Mouse (Mus musculus): ENCODE measurements at regions not wholly inside any gene's neighbourhood (a gene's known extent, or its start where the extent isn't known, plus 50 kb on each side); places are given as distances from the start of the nearest gene placed in this dataset.

DNA sequence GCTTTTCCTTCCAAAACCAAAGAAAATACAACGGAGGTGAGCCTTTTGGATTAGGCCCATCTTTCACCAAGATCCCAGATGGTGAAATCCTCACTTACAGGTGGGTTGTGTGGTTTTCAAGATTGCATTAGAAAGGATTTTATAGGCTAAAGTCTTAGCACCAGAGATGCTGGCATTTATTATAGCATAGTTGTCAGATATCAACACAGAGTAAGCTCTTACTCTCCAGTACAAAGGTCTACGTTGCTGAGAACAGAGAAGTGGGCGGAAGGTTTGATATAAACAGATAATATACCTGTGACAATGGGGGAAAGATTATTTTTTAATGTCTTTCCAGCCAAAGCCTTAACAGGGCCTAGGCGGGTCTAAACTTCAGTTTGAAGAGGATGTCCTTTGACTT is 57.4 kb upstream of the Cyp1b1 start:
- no peaks in the 10 kb centered on the region for H3K27me3 ChIP-seq
- H3K9ac ChIP-seq: no peak overlapping the region
- H3K4me3 ChIP-seq: no peak overlapping the region
- peak overlapping the region; percentile 10; the same call in 1 of the 2 replicates for H3K4me2 ChIP-seq
- H3K4me1 ChIP-seq: peaks cover 6% of the 10 kb centered on the region
- no peak for ATAC-seq
- 61% methylated on average over 4 of the region's 4 CpGs for WGBS
- H3K36me3 ChIP-seq (ENCODE audit: poor library complexity, severe bottlenecking): no peaks in the 10 kb centered on the region
- no peak overlapping the region for H3K27ac ChIP-seq
- no peaks in the 10 kb centered on the region for H3K9me3 ChIP-seq (replicated peaks)

DNA sequence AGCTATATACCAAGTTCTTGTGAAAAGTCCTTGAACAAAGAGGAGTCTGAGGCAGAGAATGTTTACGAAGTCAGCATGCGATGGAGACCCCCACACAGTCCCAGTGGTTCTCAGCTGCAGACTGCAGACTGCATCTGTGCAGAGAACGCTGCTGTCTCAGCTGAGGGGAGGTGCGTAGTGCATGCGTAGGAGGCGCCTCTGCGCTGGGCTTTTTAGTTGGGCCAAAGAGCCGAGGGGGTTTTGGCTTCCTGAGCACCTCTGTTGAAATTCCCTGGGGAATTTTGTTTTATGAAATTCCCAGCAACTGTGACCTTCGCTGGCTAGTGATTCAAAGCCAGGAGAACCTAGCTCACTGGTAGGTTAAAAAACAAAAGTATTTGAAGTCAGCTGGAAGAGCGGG is 56.9 kb upstream of the Cyp1b1 start:
- no peak overlapping the region for H3K27ac ChIP-seq
- H3K9me3 ChIP-seq (replicated peaks): no peaks in the 10 kb centered on the region
- H3K4me3 ChIP-seq: no peak overlapping the region
- no peaks in the 10 kb centered on the region for H3K36me3 ChIP-seq (ENCODE audit: poor library complexity, severe bottlenecking)
- WGBS: 9% methylated on average over 10 of the region's 10 CpGs
- H3K27me3 ChIP-seq: no peaks in the 10 kb centered on the region
- no peak overlapping the region for H3K9ac ChIP-seq
- peaks cover 6% of the 10 kb centered on the region for H3K4me1 ChIP-seq
- ATAC-seq: peak; percentile 65; the same call in 1 of the 2 replicates
- peak overlapping the region; percentile 10; the same call in 1 of the 2 replicates for H3K4me2 ChIP-seq

DNA sequence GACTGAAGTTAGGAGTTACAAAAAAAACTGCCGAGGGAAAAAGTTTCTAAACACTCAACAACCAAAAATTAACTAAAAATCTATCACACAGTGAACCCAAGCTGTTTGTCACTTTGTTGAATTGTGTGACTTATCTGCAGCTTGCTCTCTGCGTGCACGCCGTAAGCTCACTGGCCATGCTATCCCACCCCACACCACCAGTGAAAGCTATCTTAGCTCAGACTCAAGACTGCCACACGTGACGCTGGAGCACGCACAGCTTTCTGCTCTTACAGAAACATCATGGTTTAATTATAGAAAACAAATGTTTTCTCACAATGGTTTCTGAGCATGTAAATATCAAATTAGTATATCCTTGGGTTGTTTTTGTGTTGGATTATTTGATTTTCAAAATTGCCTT is 56.0 kb upstream of the Cyp1b1 start:
- no peak for ATAC-seq
- H3K9ac ChIP-seq: no peak overlapping the region
- H3K4me3 ChIP-seq: no peak overlapping the region
- no peaks in the 10 kb centered on the region for H3K9me3 ChIP-seq (replicated peaks)
- WGBS: 79% methylated on average over 7 of the region's 7 CpGs
- no peaks in the 10 kb centered on the region for H3K27me3 ChIP-seq
- no peaks in the 10 kb centered on the region for H3K36me3 ChIP-seq (ENCODE audit: poor library complexity, severe bottlenecking)
- H3K4me2 ChIP-seq: no peak overlapping the region
- H3K27ac ChIP-seq: no peak overlapping the region
- H3K4me1 ChIP-seq: peaks cover 6% of the 10 kb centered on the region

DNA sequence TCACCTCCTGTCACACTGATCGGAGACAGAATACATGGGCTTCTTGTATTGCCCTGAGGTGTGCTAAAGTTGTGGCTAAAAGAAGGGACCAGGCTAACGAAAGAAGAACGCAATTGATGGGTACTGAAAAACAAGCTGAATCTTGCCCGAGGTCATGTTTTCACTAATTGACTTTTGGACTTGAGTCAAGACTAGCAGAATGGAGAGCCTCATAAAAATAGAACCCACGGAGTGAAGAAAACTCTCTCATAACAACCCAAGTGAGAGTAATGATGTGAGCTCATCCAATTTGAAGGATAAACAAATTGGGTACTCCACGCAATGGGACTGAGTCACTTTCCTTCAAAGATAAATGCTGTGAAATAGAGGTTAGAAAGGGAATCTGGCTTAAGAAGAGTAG is 55.0 kb upstream of the Cyp1b1 start:
- Histone ChIP-seq H3K9me3 (replicated peaks) (no peaks in the 10 kb centered on the region), H3K4me1 (peaks cover 6% of the 10 kb centered on the region), H3K9ac (no peak overlapping the region), H3K36me3 (ENCODE audit: poor library complexity, severe bottlenecking) (no peaks in the 10 kb centered on the region), H3K27ac (no peak overlapping the region), H3K27me3 (no peaks in the 10 kb centered on the region), H3K4me3 (no peak overlapping the region), H3K4me2 (no peak overlapping the region)
- no peak for ATAC-seq
- WGBS: 67% methylated on average over 6 of the region's 6 CpGs

DNA sequence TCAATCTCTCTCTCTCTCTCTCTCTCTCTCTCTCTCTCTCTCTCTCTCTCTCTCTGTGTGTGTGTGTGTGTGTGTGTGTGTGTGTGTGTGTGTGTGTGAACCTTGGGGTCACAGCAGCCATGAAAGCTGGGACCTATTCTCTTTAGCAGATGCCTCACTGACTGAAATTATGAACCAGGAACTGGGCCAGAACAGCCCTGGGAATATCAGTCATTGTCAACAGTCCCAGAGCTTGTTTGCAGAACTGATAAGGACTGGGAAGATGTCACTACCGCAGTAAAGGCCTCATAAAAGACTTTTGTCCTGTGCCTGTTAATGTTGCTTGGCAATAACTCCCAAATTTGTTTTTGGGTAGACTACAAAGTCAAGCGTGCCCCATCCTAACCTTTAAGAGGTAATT is 53.2 kb upstream of the Cyp1b1 start:
- no peak overlapping the region; the same call in 1 of the 2 replicates for H3K27ac ChIP-seq
- H3K9ac ChIP-seq: no peak overlapping the region
- no peak overlapping the region for H3K4me3 ChIP-seq
- H3K9me3 ChIP-seq (replicated peaks): no peaks in the 10 kb centered on the region
- WGBS: 86% methylated on average over 2 of the region's 2 CpGs
- no peaks in the 10 kb centered on the region for H3K27me3 ChIP-seq
- H3K4me2 ChIP-seq: no peak overlapping the region
- H3K36me3 ChIP-seq (ENCODE audit: poor library complexity, severe bottlenecking): no peaks in the 10 kb centered on the region
- no peak for ATAC-seq
- peaks cover 6% of the 10 kb centered on the region for H3K4me1 ChIP-seq

DNA sequence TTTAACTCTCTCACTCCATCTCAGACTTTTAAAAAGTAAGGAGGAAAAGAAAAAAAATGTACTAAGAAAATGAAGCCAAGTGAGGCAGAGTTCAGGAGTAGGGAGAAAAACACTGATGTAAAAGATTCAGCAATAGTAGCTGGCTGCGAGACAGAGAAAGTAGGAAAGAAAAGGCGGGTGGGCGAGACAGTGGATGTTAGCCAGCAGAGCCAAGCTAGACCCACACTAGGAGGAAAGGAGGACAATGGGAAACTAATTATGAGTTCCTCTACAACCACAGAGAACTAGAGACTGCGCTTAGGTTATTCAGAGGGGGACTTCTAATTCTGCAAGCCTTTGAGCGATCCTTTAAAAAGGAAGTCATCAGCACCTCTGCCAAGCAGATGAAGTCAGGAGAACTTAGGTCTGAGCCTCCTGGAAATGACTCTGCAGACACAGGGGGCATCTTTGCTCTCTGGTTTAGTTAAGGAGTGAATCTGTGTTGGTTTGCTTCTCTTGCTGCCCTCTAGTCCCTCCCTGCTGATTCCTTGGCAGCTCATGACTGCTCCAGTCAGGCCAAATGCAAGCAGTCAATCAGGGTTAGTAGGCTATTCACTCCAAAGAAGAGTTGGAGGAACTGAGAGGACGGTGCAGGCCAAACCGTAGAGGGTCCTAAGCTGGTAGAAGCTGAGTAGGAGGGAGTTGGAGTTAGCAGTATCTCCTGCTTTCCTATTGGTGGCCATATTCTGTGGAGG is 50.4 kb upstream of the Cyp1b1 start:
- 79% methylated on average over 7 of the region's 7 CpGs for WGBS
- Histone ChIP-seq H3K9ac (no peak overlapping the region), H3K4me2 (no peak overlapping the region), H3K9me3 (replicated peaks) (no peaks in the 10 kb centered on the region), H3K4me3 (no peak overlapping the region), H3K36me3 (ENCODE audit: poor library complexity, severe bottlenecking) (no peaks in the 10 kb centered on the region), H3K27ac (no peak overlapping the region), H3K27me3 (no peaks in the 10 kb centered on the region), H3K4me1 (no peaks in the 10 kb centered on the region)
- ATAC-seq: no peak

All from forebrain, embryonic 13.5 days (tissue).